Mouse (Mus musculus) neural tube, embryonic 14.5 days (tissue): Measurements from ENCODE around the gene Ppp4r1. TPM values are rescaled to one million over a fixed set of nuclear protein-coding genes. Genes with fewer than 3 reads are reported as not detected.

Source experiments
- ATAC-seq: fragments of 200-750 bp; cut with Nextera tagmentation; 2 replicates; pipeline ENCODE4 v1.8.0; 2017; ENCODE audit warnings: low read depth, mild to moderate bottlenecking, moderate TSS enrichment, moderate library complexity
- H3K27ac ChIP-seq: fragments of 300-500 bp; sonication (generic); 2 replicates; pipeline ENCODE4 v1.5.1; 2014; ENCODE audit warnings: low read depth, mild to moderate bottlenecking, control low read depth, low read length, moderate library complexity, mixed read lengths
- H3K27me3 ChIP-seq: fragments of 300-500 bp; sonication (generic); 2 replicates; pipeline ENCODE4 v1.6.1; 2014; ENCODE audit warnings: low read length; ENCODE audit not compliant: control insufficient read depth, insufficient read depth
- H3K36me3 ChIP-seq: fragments of 300-500 bp; sonication (generic); 2 replicates; pipeline ENCODE4 v1.6.1; 2014; ENCODE audit warnings: low read length, mixed read lengths; ENCODE audit not compliant: control insufficient read depth, insufficient read depth
- H3K4me1 ChIP-seq: fragments of 300-500 bp; sonication (generic); 2 replicates; pipeline ENCODE4 v1.6.1; 2014; ENCODE audit warnings: low read length; ENCODE audit not compliant: control insufficient read depth, insufficient read depth
- H3K4me2 ChIP-seq: fragments of 300-500 bp; sonication (generic); 2 replicates; pipeline ENCODE4 v1.6.1; 2014; ENCODE audit warnings: mild to moderate bottlenecking, low read depth, low read length, control low read depth
- H3K4me3 ChIP-seq: fragments of 300-500 bp; sonication (generic); 2 replicates; pipeline ENCODE4 v1.5.1; 2014; ENCODE audit warnings: low read depth, low read length, control low read depth, mixed read lengths
- H3K9ac ChIP-seq: fragments of 300-500 bp; sonication (generic); replicated peaks from 2 replicates; pipeline ENCODE4 v1.6.1; 2014; ENCODE audit warnings: low read depth, mild to moderate bottlenecking, control low read depth, low read length, mixed read lengths
- H3K9me3 ChIP-seq: fragments of 300-500 bp; sonication (generic); 2 replicates; pipeline ENCODE4 v1.6.1; 2016; ENCODE audit warnings: low read length; ENCODE audit not compliant: control insufficient read depth
- WGBS: fragments of 180-500 bp; shearing (Covaris S2); extraction: QIAGEN DNeasy Blood & Tissue Kit; methylation state at CpG from one replicate; pipeline ENCODE4 v1.1.7; 2014; 5-methylcytosine and 5-hydroxymethylcytosine counted together
- polyA plus RNA-seq: library from polyadenylated mRNA; unstranded; fragments of >200 nt; fragmentation: Nextera tagmentation; extraction: Ambion mirVana; gene quantifications from 2 replicates; pipeline ENCODE4 v1.2.1, GENCODE M21; 2014

Ppp4r1 gene
- polyA plus RNA-seq, 1 experiment from 2014 or later, result 44.4 TPM

DNA sequence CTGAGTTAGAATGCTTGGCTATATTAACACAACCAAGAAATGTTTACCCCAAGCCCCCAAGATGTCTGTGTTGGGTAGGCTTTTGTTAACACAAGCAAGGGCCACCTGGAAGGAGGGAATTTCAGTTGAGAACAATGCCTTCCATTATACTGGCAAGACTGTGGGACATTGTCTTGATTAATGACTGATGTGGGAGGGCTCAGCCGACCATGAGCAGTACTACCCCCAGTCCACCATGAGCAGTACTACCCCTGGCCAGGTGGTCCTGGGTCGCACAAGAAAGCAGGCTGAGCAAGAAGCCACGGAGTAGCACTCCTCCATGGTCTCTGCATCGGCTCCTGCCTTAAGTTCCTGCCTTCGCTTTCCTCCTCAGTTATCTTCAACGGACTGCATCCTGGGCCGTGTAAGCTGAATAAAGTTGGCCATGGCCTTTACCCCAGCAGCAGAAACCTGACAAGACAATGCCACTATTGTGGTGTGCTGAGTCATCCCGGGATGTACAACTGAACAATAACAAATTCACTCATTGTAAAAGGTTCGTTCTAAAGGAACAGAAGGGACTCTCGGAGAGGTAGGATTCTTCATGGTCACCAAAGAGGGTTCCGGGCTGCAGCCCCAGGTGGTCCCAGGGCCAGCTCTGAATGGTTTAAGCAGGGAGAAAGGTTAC is 38.6 kb upstream of the Ppp4r1 start:
- no peak for ATAC-seq
- 61% methylated on average over 11 of the region's 11 CpGs for WGBS
- H3K9ac ChIP-seq, result no peak overlapping the region

DNA sequence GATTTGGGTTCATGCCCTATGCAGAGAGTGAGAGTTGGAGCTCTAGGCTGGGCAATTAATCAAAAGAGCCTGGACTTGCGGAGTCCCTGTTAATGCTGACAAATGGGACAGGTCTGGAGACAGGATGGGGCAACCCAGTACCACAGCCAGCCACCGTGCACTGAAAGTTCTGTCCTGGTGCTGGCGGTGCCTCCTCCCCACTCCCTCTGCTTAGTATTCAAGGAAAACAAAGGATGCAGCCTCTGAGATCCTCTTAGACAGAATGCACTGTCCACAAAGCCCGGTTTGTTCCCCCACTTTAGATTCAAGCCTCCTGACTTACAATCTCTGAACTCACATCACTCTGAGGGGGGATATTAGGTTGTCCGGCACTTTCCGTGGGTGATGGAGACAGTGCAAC is 36.1 kb upstream of the Ppp4r1 start:
- Histone ChIP-seq H3K9ac (no peak overlapping the region), H3K4me1 (peaks cover 16% of the 10 kb centered on the region), H3K4me2 (no peak overlapping the region), H3K4me3 (no peak overlapping the region), H3K27ac (no peak overlapping the region), H3K36me3 (no peaks in the 10 kb centered on the region), H3K9me3 (no peaks in the 10 kb centered on the region), H3K27me3 (no peaks in the 10 kb centered on the region)
- no peak for ATAC-seq
- WGBS, result 56% methylated on average over 6 of the region's 6 CpGs

More for the DNA sequence above, 38.6 kb upstream of the Ppp4r1 start:
- H3K4me1 ChIP-seq, result peaks cover 16% of the 10 kb centered on the region
- H3K36me3 ChIP-seq, result no peaks in the 10 kb centered on the region
- H3K4me2 ChIP-seq, result no peak overlapping the region
- H3K27me3 ChIP-seq, result no peaks in the 10 kb centered on the region
- H3K4me3 ChIP-seq, result no peak overlapping the region
- no peak overlapping the region for H3K27ac ChIP-seq
- H3K9me3 ChIP-seq, result no peaks in the 10 kb centered on the region

DNA sequence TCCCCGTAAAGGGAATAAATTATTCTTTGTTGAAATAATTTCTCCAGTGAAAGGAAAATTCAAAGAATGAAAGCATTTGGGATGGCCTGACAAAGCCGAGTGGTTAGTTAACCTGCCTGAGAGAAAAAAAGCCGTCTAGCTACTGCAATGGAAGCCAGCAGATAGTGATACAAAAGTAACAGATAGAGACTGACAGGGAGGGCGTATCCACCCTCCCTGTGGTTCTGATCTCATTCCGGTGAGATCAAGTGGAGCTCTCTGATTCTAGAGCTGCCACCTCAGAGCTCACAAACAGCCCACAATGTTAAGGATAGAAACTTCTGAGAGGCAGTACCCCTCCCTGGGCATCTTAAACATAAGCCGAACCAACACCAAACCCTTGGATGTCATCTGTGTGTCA is 33.4 kb upstream of the Ppp4r1 start:
- H3K4me1 ChIP-seq, result no peaks in the 10 kb centered on the region
- H3K9me3 ChIP-seq, result no peaks in the 10 kb centered on the region
- no peak overlapping the region for H3K27ac ChIP-seq
- H3K36me3 ChIP-seq, result no peaks in the 10 kb centered on the region
- 87% methylated on average over 6 of the region's 6 CpGs for WGBS
- no peak overlapping the region for H3K4me3 ChIP-seq
- H3K27me3 ChIP-seq, result no peaks in the 10 kb centered on the region
- no peak overlapping the region for H3K4me2 ChIP-seq
- ATAC-seq, result no peak
- no peak overlapping the region for H3K9ac ChIP-seq

DNA sequence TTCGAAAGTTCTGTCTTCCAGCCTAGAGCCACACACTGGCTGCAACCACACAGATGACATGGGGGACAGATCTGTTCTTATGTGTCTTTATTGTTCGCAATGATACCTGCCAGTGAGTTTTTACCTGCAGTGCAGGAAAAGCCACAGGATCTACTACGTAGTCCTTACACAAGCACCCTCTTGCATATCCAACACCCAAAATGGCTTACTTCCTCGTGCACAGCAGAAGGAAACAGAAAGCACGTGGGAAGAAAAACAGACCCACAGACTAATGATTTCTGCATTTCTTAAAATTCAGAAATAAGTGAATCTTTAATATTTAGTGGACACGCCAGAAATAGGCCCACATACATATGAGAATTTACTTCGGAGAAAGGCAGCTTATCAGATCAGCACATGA is 32.6 kb upstream of the Ppp4r1 start:
- H3K27ac ChIP-seq, result no peak overlapping the region
- ATAC-seq, result no peak
- WGBS, result 96% methylated on average over 7 of the region's 7 CpGs

DNA sequence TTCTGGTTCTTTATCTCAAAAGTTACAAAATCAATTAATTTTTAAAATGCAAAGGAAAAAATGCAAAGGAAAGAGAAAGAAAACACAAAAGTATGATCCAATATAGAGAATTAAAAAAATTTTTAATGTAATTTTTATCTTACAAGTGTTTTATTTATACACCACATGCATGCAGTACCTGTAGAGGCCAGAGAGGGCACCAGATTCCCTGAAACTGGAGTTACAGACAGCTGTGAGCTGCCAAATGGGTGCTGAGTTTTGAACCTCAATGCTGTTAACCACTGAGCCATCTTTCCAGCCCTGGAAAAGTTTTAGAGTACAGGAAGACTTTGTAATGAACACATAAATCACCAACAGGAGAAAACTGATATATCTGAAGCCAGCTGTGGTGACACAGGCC is 32.1 kb upstream of the Ppp4r1 start:
- Histone ChIP-seq H3K9ac (no peak overlapping the region), H3K4me2 (no peak overlapping the region), H3K4me1 (no peaks in the 10 kb centered on the region), H3K4me3 (no peak overlapping the region), H3K36me3 (no peaks in the 10 kb centered on the region), H3K9me3 (no peaks in the 10 kb centered on the region), H3K27me3 (no peaks in the 10 kb centered on the region), H3K27ac (no peak overlapping the region)
- no peak for ATAC-seq

More for the DNA sequence above, 32.6 kb upstream of the Ppp4r1 start:
- no peak overlapping the region for H3K9ac ChIP-seq
- no peak overlapping the region for H3K4me2 ChIP-seq
- no peaks in the 10 kb centered on the region for H3K9me3 ChIP-seq
- H3K27me3 ChIP-seq, result no peaks in the 10 kb centered on the region
- no peaks in the 10 kb centered on the region for H3K36me3 ChIP-seq
- H3K4me1 ChIP-seq, result no peaks in the 10 kb centered on the region
- H3K4me3 ChIP-seq, result no peak overlapping the region

DNA sequence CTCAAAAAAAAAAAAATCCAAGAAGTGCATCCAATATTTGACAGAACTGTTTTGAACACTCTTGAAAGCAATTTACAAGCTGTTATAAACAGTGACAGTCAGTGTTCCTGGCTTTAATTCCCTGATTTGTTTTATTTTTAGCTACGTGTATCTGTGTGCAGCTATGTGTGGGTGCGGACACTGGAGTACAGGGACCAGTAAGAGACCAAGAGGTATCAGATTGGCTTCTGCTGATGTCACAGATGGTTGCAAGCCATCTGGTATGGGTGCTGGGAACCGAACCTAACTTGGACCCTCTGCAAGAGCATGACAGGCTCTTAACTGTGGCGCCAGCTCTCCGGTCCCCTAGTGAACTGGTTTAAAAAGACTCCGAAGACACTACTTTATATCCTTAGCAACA is 29.2 kb upstream of the Ppp4r1 start:
- Histone ChIP-seq H3K4me1 (no peaks in the 10 kb centered on the region), H3K27ac (no peak overlapping the region), H3K4me3 (no peak overlapping the region), H3K36me3 (no peaks in the 10 kb centered on the region), H3K9me3 (no peaks in the 10 kb centered on the region), H3K9ac (no peak overlapping the region), H3K27me3 (no peaks in the 10 kb centered on the region), H3K4me2 (no peak overlapping the region)
- no peak for ATAC-seq
- WGBS, result 97% methylated on average over 6 of the region's 6 CpGs

DNA sequence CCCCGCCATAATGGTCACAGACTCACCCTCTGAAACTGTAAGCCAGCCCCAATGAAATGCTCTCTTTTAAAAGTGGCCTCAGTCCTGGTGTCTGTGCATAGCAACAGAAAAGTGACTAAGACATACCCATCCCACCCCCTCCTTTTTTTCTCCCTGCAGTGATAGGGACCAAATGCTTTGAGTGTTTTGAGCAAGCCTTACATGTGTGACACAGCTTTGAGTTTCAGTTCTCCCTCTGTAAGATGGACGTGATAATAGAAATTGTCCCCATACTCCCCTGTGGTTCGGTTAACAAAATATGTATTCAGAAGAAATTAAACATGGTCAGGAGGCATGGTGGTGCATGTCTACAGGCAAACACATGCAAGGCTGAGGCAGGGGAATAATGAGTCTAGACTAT is 26.5 kb upstream of the Ppp4r1 start:
- no peak for ATAC-seq
- no peaks in the 10 kb centered on the region; the same call in 1 of the 2 replicates for H3K9me3 ChIP-seq
- no peak overlapping the region for H3K27ac ChIP-seq
- H3K9ac ChIP-seq, result no peak overlapping the region
- WGBS, result 93% methylated on average over 3 of the region's 3 CpGs
- H3K36me3 ChIP-seq, result no peaks in the 10 kb centered on the region
- no peak overlapping the region for H3K4me2 ChIP-seq
- H3K4me1 ChIP-seq, result no peaks in the 10 kb centered on the region
- no peaks in the 10 kb centered on the region for H3K27me3 ChIP-seq
- H3K4me3 ChIP-seq, result no peak overlapping the region

DNA sequence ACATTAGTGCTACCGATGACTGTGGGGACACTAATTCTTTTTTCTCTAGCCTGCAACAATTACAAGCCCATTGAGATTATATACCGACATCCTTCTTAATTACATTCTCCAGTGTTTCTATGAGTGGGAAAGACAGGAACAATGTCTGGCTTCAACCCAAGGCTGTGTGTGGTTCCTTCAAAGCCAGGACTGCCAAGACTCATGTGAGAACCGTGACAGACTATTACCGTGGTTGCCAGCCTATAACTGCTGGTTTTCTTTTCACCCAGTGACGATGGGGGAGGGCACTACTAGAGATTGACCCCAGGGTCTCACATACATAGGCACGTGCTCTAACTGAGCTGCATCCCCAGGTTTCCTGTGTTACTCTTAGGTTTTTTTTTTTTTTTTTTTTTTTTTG is 25.2 kb upstream of the Ppp4r1 start:
- H3K27me3 ChIP-seq, result no peaks in the 10 kb centered on the region

DNA sequence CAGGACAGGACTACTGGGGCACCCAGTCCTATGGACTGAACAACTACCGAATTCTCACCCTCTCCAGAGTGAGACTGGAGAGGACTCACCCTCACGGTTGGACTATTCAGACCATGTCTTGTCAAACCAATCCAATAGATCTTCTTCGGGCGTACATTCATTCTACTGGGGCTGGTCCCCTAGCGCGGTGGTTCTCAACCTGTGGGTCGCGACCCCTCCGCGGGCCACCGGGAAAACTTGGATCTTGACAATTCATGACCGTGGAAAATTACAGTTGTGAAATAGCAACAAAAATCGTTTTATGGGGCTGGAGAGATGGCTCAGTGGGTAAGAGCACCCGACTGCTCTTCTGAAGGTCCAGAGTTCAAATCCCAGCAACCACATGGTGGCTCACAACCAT is 19.2 kb upstream of the Ppp4r1 start:
- 97% methylated on average over 14 of the region's 14 CpGs for WGBS

More for the DNA sequence above, 25.2 kb upstream of the Ppp4r1 start:
- Histone ChIP-seq H3K4me3 (no peak overlapping the region), H3K36me3 (no peaks in the 10 kb centered on the region), H3K9me3 (no peaks in the 10 kb centered on the region; the same call in 1 of the 2 replicates), H3K9ac (no peak overlapping the region), H3K4me1 (no peaks in the 10 kb centered on the region), H3K27ac (no peak overlapping the region), H3K4me2 (no peak overlapping the region)
- no peak for ATAC-seq
- 47% methylated on average over 6 of the region's 6 CpGs for WGBS

More for the DNA sequence above, 19.2 kb upstream of the Ppp4r1 start:
- no peak overlapping the region for H3K4me2 ChIP-seq
- H3K4me3 ChIP-seq, result no peak overlapping the region
- no peak for ATAC-seq
- H3K27me3 ChIP-seq, result no peaks in the 10 kb centered on the region
- H3K36me3 ChIP-seq, result no peaks in the 10 kb centered on the region
- H3K27ac ChIP-seq, result no peak overlapping the region
- no peak overlapping the region for H3K9ac ChIP-seq
- H3K9me3 ChIP-seq, result no peaks in the 10 kb centered on the region; the same call in 1 of the 2 replicates
- H3K4me1 ChIP-seq, result peaks cover 4% of the 10 kb centered on the region
